Mouse (Mus musculus): ENCODE measurements around the gene Wdr3. TPM values are rescaled to one million over a fixed set of nuclear protein-coding genes. Genes with fewer than 3 reads are reported as not detected.

Wdr3 gene
- 10 to 100 TPM; 55.9 to 60.1 TPM for polyA plus RNA-seq (2017; shearing (Covaris generic))

GRCm38 (mm10) chr3:100162315-100163105 lies at the start of gene Wdr3, which contains the start of gene Gdap2:
Gene Wdr3 (minus strand): TSS chr3:100162407.
Gene Gdap2 (plus strand): TSS chr3:100162381.

Other genes with a start within 250 kb of the Wdr3 start
- 10 to 100 TPM; 29.5 to 38.2 TPM for gene Gdap2, start within 50 bp of the Wdr3 start, polyA plus RNA-seq (2017; shearing (Covaris generic))

Measured in inflammation-experienced regulatory T-cells (primary cell).